Mouse (Mus musculus): Measurements from ENCODE around the gene Gm20820.
"Not testable (repeated sequence)": the region's sequence is repeated elsewhere in the genome, so short reads cannot be mapped to it uniquely, and the experiment has no call there.

Gm20820 gene

GRCm38 (mm10) chrY:86061472-86061871 is at the start of gene Gm20820:
Gm20820 (plus strand) TSS chrY:86061772.
- DNase-seq (ENCODE audit: extremely low read depth, low read depth, low spot score): not testable (repeated sequence)
